Mouse (Mus musculus) cerebellum, adult 9-11 months (tissue): ENCODE measurements at regions not wholly inside any gene's neighbourhood (a gene's known extent, or its start where the extent isn't known, plus 50 kb on each side); places are given as distances from the start of the nearest gene placed in this dataset.

Source experiments
- DNase-seq: peaks from one replicate; pipeline ENCODE4 v3.0.0; 2022

DNA sequence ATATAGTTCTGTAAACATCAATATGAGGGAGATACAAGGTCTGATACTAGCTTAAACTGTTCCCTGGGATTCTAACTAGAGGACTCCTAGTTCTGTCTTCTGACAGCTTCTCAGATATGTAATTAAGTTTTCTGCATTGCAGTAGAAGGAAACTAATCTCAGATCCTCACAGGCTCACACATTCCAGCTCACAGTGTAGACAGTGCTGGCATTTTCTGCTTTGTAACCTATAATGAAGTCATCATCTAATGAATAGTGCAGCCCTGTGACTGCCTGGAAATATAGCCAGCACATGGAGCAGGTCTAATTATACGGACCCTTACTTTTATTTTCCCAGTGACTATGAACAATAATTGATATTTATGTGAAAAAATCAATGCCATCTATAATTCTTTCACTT lies 331.2 kb upstream of the Celf2 start:
- DNase-seq, result no peak

DNA sequence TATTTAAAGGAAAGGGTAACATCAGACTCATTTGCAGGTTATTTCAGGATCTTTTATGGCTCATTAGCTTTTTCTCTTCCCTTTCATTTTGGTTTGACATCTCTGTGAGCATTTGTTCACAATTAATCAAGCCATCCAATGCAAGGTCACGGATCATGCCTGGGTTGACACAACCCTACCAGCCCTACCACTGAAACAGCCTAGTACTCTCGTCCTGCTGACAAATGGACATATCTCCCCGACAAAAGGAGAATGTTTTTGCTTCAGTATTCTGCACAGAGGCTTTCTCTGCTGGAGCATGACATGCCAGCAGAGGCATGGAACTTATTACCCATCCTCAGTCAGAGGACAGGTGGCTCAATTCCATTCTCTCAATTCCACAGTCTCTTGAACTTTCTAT lies 328.5 kb upstream of the Celf2 start:
- no peak for DNase-seq

DNA sequence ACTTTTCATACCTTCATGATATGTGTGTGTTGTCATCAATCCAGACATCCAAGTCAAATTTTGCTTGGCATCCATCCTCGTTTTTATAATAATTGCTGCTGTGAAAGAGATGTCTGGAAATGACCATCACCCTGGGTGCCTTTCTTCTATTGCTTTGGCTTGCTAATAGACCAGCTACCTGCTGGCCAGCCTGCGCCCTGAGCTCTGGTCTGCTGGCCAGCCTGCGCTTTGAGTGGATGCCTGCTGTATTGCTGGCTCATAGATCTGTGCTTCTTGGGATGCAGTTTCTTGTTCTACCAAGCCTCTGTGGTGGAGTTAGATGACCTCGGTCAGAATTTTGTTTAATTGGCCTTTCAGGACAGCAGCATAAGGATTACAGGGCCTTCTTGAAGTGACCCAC lies 321.9 kb upstream of the Celf2 start:
- DNase-seq, result peak; percentile 3

DNA sequence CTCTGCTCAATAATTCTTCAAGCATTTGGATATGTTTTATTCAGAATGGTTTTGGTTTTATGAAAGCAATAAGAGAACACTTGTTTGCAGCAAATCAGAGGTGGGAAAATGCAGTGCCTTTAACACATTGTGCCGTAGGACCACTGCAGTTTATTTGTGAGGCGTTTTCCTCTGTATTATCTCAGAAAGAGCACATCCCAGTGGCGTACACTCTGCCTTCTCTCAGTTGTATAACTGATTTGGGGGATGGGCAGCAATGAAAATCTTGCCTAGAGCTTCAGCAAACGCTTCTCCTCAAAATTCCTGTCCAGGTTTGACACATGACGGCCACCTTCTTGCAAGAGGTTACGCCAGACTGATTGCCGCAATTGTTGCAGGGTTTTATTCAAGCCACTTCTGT lies 316.9 kb upstream of the Celf2 start:
- DNase-seq, result no peak

DNA sequence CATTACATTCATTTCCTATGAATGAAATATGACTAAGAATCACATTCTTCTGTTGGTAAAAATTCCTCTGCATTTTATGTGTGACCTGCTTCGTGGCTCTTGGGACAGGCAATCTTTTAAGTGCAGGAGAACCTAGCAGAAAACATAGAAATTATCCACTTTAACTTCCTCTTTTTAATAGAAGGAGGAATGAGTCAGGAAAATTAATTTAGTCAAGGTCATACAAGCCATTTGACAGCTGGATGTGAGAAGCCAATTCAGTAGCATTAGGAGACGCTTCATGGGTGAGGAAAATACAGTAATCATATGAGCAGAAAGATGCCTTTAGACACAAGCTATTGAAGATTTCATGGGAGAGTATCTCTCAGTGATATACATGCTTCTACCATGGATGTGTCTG lies 287.1 kb upstream of the Celf2 start:
- DNase-seq, result no peak

DNA sequence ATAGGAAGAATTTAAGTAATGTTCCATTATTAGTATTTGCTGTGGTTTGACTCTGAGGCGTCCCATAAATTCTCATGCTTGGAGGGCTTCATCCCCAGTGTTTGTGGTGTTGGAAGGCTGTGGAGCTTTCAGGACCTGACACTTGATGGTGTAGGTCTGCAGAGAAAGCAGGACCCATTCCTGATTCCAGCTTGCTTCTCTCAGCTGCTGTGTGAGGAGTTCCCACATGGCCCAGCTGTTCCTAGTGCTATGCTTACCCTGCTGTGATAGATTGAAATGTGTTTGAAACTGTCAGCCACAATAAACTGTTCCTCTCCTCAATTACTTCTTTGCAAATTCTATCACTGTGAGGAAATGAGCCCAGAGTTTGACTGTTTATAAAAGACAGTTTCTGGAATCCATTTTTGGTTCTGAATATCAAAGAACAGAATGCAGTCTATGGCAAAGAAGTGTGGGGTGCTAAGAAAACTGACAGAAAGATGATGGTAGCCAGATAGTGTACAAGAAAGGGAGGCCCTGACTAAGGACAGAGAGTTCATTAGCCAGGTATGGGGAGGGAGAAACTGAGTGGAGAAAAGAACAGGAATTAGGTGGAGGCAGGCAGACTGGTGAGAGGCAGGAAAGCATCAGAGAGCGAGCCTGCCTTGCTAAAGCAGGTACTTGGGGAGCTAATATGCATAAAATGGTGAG lies 283.2 kb upstream of the Celf2 start:
- DNase-seq, result no peak

DNA sequence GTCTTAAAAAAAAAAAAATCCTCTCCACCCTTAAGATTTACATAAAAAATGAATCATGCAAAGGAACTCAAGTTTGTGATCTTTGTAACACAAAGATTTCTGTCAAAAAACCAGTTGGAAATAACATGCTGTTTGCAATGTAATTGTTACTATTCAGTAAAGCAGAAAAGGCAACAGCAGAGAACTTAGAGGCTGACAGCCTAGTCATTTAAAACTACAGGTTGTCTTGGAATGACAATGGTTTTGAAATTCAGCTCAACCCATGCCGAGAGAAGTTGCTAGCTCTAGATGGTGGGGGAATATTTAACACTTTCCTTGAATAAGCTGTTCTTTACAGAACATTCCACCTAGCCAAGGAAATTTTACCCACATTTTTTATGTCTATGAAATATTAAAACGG lies 269.2 kb upstream of the Celf2 start:
- no peak for DNase-seq

DNA sequence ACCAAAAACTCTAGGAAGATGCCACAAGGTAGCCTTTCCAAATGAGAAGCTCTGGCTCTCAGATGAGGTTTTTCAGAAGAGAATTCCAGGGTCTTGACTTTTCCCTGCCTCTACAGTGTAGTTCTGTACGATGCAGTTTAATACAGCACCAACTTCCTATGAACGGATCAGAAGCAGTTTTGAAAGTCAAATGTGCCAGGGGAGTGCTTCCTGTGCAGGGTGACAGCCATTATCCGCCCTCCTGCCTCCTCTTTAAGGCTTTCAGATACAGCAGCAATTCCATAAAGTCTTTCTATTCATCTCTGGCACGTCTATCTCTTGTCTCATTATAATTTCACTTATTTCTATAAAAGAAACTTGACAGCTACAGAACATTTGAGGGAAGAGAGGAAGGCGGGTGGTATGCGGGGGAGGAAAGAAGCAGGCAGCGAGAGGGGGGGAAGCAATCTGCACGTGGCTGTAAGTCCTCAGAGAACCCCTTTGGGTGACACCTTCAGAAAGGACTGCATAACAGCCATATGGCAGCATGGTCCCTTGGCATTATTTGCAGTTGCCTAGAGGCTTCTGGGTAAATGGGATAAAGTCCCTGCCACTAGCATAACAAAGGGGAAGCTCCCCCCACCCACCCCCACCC lies 224.9 kb upstream of the Celf2 start:
- DNase-seq, result no peak

DNA sequence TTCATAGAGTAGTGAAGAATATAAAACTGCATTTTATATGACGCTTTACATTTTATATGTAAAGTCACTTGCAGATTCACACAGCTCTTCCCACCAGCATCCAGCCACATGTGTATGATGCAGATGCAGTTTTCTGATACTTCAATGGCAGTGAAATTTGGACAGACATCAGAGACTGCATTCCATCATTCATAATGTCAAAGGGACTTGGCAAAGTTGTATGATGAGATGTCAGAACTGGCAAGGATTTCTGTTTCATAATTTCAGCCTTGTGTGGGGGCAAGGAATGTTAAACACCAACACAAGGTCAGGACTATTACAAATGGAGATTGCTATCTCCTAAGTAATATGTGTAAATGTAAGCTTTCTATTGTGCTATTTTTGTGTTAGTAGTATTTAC lies 221.6 kb upstream of the Celf2 start:
- no peak for DNase-seq

DNA sequence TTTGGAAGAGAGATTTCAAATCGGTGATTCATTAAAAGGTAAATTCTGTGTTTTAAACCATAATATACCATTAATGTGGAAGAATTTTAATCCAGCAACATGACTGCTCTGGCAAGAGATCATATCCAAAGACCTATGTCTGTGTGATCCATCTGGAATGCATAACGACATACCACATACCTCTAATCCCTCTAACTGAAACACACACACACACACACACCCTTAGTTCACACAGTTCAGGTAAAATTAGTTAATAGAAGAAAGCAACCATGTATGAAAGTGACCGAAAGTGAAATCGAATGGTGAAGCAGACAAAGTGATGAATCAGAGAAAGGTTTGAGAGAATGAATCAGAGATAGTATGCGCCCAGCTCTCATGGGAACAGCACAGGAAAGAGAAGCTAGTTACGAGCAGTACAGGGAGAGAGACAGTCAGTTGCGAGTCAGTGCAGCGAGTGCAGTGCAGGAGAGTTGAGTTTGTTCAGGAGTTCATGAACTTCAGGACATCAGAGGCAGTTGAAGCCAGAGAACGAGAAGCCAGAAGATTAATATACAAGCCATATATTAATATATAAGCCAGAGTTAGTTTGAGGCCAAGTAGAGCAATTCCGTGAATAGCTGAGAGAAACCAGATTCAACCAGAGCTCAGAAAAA lies 213.0 kb upstream of the Celf2 start:
- no peak for DNase-seq

DNA sequence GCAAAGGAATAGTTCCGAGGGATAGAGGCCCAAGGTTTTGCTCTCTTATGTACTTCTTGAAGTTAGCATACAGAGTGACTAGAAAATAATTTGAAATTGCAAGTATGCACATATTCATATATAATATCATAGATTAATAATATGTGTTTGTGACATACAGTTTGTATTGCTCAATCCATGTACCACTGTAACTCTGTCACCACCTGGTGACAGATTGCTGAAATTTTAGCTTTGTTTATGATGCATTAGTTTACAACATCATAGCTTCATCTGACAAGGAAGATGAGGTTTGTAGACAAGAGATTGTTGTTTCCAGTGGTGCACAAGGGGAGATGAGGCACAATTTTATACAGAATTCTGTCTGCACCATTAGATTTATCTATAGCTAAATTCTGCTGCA lies 201.7 kb upstream of the Celf2 start:
- DNase-seq, result no peak

DNA sequence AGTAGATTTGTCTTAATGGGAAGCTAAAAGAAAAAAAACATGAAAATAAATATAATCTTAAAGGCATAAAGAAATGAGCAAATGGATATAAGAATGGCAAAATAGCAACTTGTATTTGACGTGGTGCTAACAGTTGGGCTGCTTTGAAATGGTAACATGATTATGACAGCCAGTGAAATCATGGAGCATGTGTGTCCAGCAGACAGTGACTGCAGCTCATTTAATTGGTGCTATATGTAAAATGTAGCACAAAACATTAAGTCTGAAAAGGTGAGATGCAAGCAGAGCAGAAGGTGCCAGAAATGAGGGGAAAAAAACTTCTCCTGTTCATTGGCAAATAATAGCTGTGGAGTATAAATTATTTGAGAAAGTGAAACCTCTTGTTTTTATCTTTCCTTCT lies 201.1 kb upstream of the Celf2 start:
- no peak for DNase-seq

DNA sequence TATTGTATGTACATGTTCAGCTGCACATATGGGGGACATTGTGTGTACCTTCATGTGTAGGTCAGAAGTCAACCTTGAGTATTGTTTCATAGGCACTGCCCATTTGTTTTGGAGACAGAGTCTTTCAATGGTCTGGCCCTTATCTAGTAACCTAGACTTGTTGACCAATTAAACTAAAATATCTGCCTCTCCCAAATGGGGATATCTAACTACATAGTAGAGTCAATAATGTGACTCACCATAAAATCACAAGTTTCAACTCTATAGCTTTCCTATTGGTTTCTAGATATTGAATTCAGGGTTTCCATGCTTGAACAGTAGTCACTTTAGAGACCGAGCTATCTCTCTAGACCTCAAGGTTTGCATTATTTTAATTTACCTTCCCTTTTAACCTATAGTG lies 174.0 kb upstream of the Celf2 start:
- no peak for DNase-seq

DNA sequence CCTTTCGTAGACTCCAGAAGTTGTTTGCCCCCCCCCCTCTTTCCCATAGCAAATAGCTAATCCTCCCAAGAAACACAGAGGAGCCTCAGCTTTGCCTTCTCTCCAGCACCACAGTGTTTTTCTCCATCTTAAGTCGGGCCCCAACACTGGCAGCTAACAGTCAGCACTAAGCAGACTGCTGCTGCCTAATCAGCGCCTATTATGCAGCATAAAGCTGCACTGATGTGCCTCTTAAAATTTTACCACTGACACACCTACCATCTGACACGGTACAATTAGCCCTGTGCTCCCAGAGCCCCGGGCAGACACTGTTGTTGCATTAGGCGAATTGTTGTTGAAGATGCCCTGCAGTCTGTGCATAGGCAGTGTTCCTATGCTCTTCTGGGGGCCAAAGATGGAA lies 131.5 kb upstream of the Celf2 start:
- DNase-seq, result no peak

DNA sequence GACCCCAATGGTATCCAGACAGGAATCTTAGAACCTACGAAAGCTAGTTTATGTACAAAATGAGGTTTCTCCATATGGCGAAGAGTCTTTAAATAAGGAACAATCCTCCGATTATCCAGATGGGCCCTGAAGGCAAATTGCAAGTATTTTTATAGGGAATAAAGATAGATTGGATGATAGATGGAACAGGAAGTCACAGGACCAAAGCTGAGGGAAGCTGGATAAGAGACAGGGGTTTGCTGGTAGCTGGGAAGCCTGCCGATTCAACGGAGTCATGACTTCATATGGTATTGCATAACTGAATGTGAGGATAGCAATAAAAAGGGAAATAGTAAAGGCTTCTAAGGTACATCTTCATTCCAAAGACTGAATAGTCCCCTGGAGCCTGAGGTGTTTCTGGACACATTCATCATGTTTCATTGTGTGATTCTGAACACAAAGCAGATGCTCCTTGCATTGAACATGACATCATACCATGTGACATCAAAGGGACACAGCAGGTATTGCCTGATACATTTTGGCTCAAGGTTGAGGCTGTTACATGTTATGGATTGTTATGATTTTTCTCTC lies 113.4 kb upstream of the Celf2 start:
- no peak for DNase-seq

DNA sequence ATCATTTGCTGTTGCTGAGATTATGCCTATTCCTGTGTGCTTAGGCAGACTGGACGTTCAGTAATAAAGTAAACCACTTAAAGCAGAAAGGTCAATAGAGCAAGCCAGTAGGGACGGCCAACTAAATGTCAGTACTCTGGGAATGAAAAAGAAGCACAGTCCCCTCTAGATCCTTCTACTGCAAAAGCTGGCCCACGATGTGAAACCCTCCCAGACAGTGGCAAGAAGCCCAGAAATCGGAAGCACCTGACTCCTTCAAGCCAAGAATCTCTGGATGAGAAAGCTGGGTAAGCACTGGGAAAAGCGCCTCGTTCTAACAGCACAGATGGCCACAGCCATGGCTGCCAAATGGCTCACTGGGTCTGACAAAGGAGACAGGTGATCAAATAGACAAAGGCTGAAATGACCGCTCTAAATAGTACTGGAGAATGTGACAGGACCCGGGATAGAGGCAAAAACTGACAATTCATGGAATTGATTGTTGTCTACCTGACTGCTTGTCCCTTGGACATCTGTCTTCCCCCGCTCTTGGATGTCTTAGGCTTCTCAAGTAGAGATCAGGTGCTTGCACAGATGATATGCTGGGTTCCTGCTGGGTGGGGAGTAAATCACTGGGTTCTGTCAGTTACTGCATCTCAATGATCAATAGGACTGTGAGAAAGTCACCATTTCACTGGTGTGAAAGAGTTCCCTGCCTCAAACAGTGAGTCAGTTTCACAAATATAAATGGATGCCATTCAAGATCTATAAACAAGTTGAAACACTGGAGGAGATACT lies 110.7 kb upstream of the Celf2 start:
- peak; percentile 99 for DNase-seq

DNA sequence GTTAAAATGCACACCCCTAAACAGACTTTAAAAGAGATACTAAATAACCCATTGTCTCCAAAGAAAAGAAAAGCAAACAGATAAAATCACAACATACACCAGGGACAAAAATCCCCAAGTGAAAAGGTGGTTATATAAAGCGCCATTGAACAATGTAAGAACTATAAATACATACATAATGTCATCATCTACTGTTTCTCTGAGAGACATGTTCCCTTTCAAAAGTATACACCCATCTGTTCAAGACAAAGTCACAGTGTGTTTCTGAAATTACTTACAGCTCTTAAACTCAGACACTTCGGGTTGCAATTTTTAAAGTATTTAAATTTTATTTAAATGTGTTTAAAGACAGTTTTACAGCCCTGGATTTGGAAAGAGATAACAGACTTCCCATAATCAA lies 68.8 kb upstream of the Celf2 start:
- no peak for DNase-seq
